Mouse (Mus musculus) fibroblast of lung, adult 2 months (primary cell): ENCODE results near the gene Ttll6.

Source experiments
- DNase-seq: peaks from one replicate; pipeline ENCODE4 v3.0.0-alpha.2; 2011; ENCODE audit warnings: low read depth

Gene Ttll6

DNA sequence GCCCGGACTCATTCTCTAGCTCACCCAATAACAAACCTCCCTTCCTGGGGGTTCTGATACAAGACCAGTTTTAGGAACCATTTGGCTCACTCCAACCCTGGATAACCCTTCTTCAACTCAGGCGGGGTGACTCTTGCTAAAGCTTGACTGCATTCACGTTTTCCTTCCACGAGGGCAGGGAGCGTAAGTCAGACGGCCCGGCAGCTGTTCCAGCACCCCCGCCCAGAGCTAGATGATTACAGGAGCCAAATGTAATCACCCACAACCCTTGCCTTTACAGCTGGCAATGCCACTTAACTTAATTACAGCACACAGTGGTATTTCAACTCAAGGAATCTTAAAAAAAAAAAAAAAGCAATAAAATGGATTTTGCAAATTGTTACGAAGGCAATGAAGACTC, 34.5 kb downstream of the Ttll6 start:
- no peak for DNase-seq

- no peak for DNase-seq
Observed at GRCm38 (mm10) chr11:96169016-96169415, 35.4 kb downstream of the Ttll6 start.

- no peak for DNase-seq
Observed at GRCm38 (mm10) chr11:96170711-96171379, 37.3 kb downstream of the Ttll6 start.

DNA sequence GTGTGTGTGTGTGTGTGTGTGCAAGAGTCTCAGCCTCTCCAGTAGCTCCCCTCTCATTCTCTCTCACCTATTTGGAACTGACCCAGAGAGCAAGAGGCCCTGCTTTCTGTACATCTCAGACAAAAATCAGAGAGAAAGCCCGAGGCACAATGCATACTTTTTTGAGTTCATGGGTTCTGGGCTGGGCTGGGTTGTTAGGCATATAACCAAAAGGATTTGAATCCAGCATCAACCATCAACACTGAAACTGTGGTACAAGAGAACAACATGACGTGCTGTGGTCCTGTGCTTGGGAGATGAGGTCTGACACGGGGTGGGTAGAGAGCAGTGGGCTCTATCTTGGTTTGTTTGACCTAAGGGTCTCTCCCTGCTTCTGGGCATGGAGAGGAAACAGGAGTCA, 38.0 kb downstream of the Ttll6 start:
- no peak for DNase-seq

GRCm38 (mm10) chr11:96172511-96173287, 39.1 kb downstream of the Ttll6 start:
- DNase-seq: no peak

GRCm38 (mm10) chr11:96173288-96173840, 39.8 kb downstream of the Ttll6 start:
- DNase-seq: no peak

DNA sequence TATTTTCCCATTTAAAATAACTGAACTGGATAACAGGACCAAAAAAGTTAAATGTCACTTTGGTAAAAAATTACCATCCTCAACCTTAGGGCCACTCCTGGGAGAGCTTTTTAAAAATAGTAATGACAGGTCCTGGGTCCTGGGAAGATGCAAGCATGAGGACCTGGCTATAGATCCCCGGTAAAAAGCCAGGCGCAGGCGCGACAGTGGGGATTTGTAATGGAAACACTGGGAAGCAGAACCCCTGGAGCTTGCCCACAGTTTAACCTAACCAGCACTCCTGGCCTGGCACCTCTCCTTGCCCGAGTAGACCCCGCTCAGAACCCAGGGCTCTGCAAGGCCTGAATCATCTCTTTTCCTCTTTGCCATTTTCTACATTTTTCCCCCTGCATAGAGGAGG, 41.3 kb downstream of the Ttll6 start:
- DNase-seq: no peak

DNA sequence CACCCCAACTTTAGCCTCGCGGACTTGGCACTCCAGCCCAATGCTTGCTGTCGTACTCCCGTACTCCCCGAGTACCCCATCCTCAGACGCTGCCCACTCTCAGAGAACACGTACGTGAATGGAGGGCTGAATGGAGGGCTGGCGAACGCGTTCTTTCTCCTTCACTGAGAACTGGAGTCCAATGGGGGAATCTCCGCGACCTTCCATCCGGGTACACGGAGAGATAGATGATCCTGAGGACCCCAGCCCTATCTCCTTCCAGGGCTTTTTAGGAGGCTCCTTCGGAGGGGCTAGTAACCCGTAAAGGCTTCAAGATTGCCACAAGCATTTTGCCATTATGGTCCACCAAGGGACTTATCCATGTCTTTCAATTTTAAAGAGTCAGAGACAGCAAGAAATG, 41.9 kb downstream of the Ttll6 start:
- DNase-seq: no peak

- no peak for DNase-seq
Observed at GRCm38 (mm10) chr11:96175951-96176530, 42.5 kb downstream of the Ttll6 start.

- DNase-seq: peak; percentile 3
Observed at GRCm38 (mm10) chr11:96176841-96177240, 43.3 kb downstream of the Ttll6 start.

DNA sequence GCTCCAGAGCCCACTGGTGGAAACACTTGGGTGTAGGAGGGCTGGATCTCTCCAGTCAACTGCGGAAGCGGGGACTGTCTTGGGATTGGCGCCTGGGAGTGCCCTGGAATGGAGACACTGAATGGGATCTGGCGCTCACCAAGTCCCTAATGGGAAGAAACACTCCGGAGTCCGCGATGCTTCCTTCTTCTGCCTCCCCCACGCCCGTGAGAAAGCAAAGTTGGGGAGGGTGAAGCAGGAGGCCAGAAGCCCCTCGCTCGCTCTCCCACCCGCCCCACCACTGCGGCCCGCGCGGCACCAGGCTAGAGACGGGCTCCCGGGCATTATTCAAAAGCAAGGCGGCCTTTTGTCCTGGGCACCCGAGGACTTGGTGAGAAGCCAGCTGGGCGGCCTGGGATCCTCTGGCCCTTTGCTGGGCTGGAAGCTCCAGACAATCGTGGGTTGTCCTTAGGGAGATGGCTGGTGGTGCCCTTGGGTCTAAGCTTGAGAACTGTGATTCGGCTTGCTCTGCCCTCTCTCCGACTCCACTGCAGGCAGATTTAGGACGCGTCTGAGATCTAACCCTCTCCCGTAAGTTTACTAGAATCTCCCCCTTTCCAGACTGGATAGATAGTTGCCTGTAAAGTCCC, 44.1 kb downstream of the Ttll6 start:
- DNase-seq: no peak

GRCm38 (mm10) chr11:96178356-96178755, 44.8 kb downstream of the Ttll6 start:
- no peak for DNase-seq

DNA sequence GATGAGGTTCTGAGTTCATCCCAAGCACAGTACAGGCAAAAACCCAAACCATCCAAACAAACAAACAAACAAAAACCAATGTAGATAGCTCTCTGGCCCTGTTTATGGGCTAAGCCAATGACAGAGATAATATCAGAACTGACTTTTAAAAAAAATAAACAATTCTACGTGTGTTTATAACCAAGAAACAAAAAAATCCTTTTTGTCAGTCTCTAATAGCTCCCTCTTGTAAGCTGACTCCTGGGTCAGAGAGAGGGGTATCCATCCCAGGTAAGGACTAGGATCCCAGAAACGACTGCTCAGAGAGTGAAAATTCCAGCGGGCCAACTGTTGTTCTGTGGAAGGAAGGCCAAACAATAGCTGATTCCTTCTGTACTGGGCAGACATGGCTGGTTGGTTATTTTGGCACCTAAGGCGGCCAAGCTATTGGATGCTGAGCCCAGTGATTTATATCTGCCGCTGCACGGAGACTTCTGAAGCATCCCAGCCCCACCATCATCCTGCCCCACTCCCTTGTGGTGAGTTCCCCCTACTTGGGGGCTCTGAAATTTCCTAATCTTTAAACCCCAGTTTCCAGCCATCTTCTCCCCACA, 45.4 kb downstream of the Ttll6 start:
- no peak for DNase-seq

- DNase-seq: no peak
Observed at GRCm38 (mm10) chr11:96181061-96181460, 47.5 kb downstream of the Ttll6 start.

DNA sequence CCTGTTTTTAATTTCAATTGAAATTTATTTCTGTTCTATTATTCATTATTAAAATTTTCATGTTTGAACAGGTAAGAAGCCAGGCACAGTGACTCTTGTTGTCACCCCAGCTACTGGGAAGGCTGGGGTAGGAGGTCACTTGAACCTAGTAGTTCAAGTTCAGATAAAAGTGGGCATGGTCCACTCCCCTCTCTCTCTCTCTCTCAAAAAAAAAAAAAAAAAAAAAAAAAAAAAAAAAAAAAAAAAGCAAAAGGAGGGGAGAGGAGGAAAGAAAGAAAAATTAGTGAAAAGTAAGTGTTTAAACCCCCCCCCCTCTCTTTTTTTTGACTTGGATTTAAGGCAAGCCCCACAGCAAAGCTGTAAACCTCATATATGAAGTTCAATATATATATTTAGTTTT, 50.6 kb downstream of the Ttll6 start:
- no peak for DNase-seq

GRCm38 (mm10) chr11:96187321-96187720, 53.7 kb downstream of the Ttll6 start:
- DNase-seq: no peak

- no peak for DNase-seq
Observed at GRCm38 (mm10) chr11:96189810-96190522, 56.4 kb downstream of the Ttll6 start.

GRCm38 (mm10) chr11:96191132-96191531, 57.5 kb downstream of the Ttll6 start:
- no peak for DNase-seq

- no peak for DNase-seq
Observed at GRCm38 (mm10) chr11:96193521-96194400, 60.2 kb downstream of the Ttll6 start, which contains the start of gene Hoxb13. Hoxb13 (plus strand) TSS chr11:96194316.

DNA sequence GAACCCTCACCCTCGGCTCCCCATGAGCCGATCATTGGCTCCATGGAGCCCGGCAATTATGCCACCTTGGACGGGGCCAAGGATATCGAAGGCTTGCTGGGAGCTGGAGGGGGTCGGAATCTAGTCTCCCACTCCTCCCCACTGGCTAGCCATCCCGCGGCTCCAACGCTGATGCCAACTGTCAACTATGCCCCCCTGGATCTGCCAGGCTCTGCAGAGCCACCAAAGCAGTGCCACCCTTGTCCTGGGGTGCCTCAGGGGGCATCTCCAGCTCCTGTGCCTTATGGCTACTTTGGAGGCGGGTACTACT, 60.8 kb downstream of the Ttll6 start:
- DNase-seq: no peak
